Mouse (Mus musculus): ENCODE measurements around the gene Ciao2a. TPM values are rescaled to one million over a fixed set of nuclear protein-coding genes. Genes with fewer than 3 reads are reported as not detected.

Gene Ciao2a
- total RNA-seq, 2 experiments from 2014 or later: 62.4 to 64.9 TPM

GRCm38 (mm10) chr9:66155534-66155933 lies 29.1 kb downstream of the Ciao2a start:
- no peak for DNase-seq (ENCODE audit: low spot score)
- intact Hi-C loops (cut with DNase I): loop anchor here (5.0 kb wide), 1 partner anchor 87 kb away; no protein-coding TSS in a partner anchor

- DNase-seq (ENCODE audit: low spot score): peak; percentile 78
- intact Hi-C loops (cut with DNase I): loop anchor here (2.0 to 5.0 kb wide), 2 partner anchors 84 to 125 kb away; no protein-coding TSS in a partner anchor
Measured at GRCm38 (mm10) chr9:66157958-66158830, 31.8 kb downstream of the Ciao2a start, which contains the start of gene Dapk2. TSS of gene Dapk2 (plus strand) at chr9:66158223.

DNA sequence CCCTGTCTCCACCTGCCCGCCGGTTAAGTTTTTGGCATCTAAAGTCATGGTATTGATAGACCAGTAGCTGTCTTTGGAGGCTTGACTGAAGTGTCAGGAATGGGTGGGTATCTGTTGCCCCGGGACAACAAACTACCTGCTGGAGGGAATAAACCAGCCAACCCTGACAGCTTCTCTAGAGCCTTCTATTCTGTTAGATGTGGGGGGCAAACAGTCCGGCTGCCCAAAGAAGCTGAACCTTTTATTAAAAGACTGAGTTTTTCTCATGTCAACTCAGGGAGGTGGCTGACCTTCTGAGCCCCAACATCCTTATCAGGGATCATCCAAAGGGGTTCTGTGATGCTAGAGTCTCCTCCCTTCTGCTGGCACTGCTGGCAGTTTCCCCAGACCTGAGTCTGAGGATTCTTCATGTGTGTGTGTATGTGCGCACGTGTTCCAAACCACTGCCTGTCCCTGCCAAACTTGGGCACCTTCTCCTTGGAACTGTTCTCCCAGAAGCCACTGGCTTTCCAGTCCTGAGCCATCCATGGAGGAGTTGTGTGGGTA lies 32.5 kb downstream of the Ciao2a start:
- DNase-seq (ENCODE audit: low spot score): no peak
- intact Hi-C loops (cut with DNase I): loop anchor here (1.0 to 5.0 kb wide), 3 partner anchors 83 to 124 kb away; no protein-coding TSS in a partner anchor

DNA sequence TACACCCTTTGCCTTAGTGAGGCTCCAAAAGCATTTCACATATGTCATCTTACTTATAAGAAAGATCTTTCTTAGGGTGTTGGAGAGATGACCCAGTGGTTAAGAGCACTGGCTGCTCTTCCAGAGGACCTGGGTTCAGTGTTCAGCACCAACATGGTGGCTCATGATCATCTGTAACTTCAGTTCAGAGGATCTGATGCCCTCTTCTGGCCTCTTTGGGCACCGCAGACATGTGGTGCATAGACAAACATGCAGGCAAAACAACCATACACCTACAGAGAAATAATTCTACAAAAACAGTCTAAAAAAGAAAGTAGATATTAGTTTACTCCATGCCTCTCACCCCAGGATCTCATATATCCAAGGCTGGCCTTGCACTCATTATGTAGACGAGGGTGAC lies 33.7 kb downstream of the Ciao2a start:
- intact Hi-C loops (cut with DNase I): no loop called here

GRCm38 (mm10) chr9:66162995-66163394 lies 36.6 kb downstream of the Ciao2a start:
- no peak for DNase-seq (ENCODE audit: low spot score)
- intact Hi-C loops (cut with DNase I): no loop called here

More for the DNA sequence above, 33.7 kb downstream of the Ciao2a start:
- no peak for DNase-seq (ENCODE audit: low spot score)

DNA sequence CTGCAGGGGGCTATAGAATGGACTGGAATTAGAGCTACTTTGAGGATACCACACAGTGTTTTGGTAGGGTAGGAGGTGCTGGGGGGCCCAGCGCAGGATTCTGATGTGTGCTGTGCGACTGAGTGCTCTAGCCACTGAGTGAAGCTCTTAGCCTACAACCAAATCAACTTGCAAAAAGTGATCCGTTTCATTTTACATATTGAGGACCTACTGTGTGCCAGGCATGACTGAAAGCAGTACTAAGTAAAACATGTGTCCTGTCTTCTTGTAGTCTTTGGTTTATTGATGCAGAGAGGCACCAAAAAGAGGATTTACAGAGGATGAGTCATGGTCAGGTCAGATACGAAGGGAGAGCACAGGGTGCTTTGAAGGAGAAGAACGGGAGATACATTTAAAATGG lies 40.8 kb downstream of the Ciao2a start:
- intact Hi-C loops (cut with DNase I): no loop called here
- no peak for DNase-seq (ENCODE audit: low spot score)

DNA sequence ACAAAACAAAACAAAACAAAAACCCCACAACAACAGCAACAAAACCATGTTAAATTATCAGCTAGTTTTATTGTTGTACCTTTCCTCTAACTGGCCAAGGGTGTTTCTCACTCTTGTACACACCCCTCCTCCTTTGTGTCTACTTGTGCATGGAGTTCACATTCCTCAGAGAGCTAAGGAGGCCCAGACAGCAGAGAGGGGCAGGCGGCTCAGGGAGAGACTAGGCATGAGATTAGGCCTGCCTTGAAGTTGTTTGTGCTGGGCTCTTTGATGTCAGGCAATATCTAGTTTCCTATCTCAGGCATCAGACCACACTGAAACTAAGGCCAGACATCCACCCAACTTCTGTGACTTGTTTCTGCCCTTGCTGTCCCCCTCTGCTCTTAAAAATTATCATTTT lies 41.8 kb downstream of the Ciao2a start:
- DNase-seq (ENCODE audit: low spot score): no peak
- intact Hi-C loops (cut with DNase I): no loop called here

- intact Hi-C loops (cut with DNase I): no loop called here
Measured at GRCm38 (mm10) chr9:66170506-66170905, 44.1 kb downstream of the Ciao2a start.

GRCm38 (mm10) chr9:66171275-66171921 lies 45.0 kb downstream of the Ciao2a start:
- intact Hi-C loops (cut with DNase I): no loop called here
- no peak for DNase-seq (ENCODE audit: low spot score)

More at GRCm38 (mm10) chr9:66170506-66170905, 44.1 kb downstream of the Ciao2a start:
- no peak for DNase-seq (ENCODE audit: low spot score)

DNA sequence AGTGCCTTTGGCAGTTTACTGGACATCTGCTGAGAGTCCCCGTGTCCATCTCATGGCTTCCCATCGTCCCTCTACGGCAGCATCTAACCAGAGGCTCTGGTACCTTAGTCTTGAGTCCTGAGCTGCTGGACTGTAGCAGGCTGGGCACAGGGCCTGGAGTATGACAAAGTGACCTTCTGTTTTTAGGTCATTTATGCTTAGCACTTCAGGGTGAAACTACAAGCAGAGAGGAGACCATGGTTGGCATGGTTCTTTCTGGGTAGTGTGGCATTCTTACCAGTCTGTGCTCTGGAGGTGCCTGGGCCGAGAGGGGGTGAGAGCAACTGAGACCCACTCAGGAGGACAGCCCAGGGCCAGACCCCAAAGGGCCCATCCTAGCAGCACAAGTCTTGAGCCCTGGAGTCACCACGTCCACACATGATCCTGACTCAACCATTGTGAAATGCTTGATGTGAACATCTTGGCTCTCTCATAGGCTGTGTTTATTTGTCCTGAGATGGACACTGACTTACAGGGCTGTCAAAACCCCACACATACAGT lies 47.0 kb downstream of the Ciao2a start:
- intact Hi-C loops (cut with DNase I): no loop called here
- no peak for DNase-seq (ENCODE audit: low spot score)

DNA sequence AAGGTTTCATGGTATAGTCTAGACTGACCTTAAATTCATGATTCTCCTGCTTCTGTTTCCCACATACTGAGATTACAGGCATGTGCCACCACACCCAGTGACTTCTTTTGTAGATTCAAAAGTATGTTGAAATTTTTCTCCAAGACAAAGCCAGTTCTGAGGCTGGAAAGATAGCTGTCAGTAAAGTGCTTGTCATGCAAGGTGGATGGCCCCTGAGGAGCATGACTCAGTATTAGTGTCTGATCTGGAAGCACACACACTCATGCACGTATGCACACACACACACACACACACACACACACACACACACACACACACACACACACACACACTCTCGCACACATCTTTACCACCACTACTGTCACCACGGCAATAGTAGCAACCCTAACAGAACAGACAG lies 48.6 kb downstream of the Ciao2a start:
- no peak for DNase-seq (ENCODE audit: low spot score)
- intact Hi-C loops (cut with DNase I): no loop called here

- intact Hi-C loops (cut with DNase I): no loop called here
- DNase-seq (ENCODE audit: low spot score): no peak
Measured at GRCm38 (mm10) chr9:66177975-66178374, 51.6 kb downstream of the Ciao2a start.

GRCm38 (mm10) chr9:66179795-66180194 lies 53.4 kb downstream of the Ciao2a start:
- intact Hi-C loops (cut with DNase I): no loop called here
- peak; percentile 12 for DNase-seq (ENCODE audit: low spot score)

GRCm38 (mm10) chr9:66181126-66181825 lies 54.9 kb downstream of the Ciao2a start:
- intact Hi-C loops (cut with DNase I): no loop called here
- DNase-seq (ENCODE audit: low spot score): no peak

DNA sequence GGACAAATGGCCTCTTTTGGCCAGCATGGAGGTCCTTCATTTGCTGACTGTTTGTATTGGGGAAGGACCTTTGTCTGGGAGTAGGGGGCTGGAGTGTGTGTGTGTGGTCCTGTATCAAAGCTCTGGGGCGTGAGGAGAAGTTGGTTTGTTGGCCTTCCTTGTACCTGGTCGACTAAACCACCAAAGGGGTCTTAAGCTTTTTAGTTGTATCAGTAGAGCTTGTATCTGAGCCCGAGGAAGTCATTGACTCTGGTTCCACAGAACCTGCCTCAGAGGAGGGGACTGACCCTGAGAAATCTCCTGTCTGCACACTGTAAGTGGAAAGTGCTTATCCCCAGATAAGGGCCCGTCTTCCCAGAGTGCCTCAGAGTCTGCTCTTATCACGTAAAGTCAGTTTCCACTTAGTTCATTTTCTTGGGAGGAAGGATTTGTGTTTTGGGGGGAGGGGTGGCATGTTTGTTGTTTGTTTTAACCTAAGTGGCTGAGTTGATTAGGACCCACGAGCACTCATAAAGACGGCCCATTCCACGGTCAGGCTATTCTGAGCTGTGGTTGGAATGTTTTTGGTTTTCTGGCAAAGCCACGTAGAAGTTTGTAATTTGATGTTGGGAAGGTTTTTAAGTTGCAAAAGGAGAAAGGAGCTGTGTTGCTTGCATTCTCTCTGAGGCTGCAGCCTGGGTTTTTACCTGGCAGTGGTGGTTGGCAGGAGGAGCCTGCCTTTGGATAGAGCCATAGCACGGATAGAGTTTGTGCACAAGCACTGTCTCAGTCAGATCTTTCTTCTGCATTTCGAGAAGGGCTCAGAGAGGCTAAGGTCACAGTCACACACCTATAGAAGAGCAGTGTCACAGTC lies 55.6 kb downstream of the Ciao2a start:
- intact Hi-C loops (cut with DNase I): no loop called here
- no peak for DNase-seq (ENCODE audit: low spot score)

- DNase-seq (ENCODE audit: low spot score): no peak
- intact Hi-C loops (cut with DNase I): no loop called here
Measured at GRCm38 (mm10) chr9:66182679-66182993, 56.2 kb downstream of the Ciao2a start.

DNA sequence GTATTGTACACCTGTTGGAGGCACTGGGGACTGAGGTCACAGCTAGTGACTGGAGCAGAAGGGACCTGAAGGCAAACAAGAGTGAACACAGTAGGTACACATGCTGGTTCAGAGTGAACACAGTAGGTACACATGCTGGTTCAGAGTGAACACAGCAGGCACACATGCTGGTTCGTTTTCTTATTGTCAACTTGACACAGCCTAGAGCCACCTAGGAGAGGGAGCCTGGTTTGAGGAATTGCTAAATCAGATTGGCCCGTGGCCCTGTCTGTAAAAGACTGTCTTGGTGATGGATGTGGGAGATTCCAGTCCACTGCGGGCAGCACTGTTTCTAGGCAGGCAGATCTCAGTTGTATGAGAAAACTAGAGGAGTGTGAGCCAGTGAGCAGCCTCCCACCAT lies 56.6 kb downstream of the Ciao2a start:
- no peak for DNase-seq (ENCODE audit: low spot score)
- intact Hi-C loops (cut with DNase I): no loop called here

DNA sequence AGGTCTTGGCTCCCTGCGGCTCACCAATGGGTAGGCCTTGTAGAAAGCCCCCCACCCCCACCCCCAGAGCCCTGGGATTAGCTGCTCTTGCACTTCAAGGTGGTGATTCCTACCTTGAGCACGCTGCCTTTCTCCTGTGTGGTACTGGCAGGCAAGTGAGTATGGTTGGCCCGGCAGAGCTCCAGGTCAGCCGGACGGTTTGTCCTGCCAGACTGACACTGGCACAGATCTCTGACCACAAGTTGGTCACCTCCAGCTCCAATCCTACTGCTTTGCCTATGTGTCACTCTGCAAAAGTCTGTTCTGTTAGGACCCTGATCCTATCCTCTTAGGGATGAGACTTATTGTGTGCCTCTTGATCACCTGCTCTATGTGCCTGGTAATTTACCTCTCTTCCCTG lies 58.2 kb downstream of the Ciao2a start:
- no peak for DNase-seq (ENCODE audit: low spot score)
- intact Hi-C loops (cut with DNase I): no loop called here

DNA sequence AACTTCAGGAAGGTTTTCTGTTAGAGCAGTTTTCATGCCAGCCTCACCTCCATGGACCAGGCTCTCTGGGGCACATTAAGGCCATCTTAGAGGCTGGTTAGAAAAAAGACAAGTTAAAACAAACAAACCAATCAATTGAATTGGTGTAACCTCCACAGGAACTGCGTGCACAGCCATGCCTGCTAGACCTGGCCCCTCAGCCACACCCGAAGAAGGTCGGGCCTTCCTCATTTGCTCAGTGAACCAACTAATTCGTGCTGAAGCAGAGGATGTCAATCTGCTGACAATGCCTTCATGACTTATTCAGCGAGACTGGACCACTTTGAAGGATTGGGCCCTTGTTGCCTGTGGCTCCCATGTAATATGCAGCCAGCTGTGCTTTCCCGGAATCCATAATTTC lies 60.0 kb downstream of the Ciao2a start:
- intact Hi-C loops (cut with DNase I): no loop called here
- no peak for DNase-seq (ENCODE audit: low spot score)
